Mouse (Mus musculus) frontal cortex, adult 2 months (tissue): ENCODE data around the gene Prmt2. TPM values are rescaled to one million over a fixed set of nuclear protein-coding genes. Genes with fewer than 3 reads are reported as not detected.
A peak's percentile ranks its signal among the peaks of the same experiment; 100 is the strongest.

Experiments
- DNase-seq, 2 experiments: peaks; one replicate each; pipeline ENCODE4 v3.0.0; 2022; ENCODE audit warnings: low spot score in 1 of 2; ENCODE audit errors: extremely low spot score in 1 of 2
- polyA plus RNA-seq: library from polyadenylated mRNA; depleted of rRNA; stranded (reverse); fragments of >200 nt; gene quantifications from 2 replicates; pipeline ENCODE4 v1.2.3, GENCODE M21; 2012; rRNA removed

Prmt2 gene
- polyA plus RNA-seq, result 91.5 and 98.4 TPM in 2 replicates

DNA sequence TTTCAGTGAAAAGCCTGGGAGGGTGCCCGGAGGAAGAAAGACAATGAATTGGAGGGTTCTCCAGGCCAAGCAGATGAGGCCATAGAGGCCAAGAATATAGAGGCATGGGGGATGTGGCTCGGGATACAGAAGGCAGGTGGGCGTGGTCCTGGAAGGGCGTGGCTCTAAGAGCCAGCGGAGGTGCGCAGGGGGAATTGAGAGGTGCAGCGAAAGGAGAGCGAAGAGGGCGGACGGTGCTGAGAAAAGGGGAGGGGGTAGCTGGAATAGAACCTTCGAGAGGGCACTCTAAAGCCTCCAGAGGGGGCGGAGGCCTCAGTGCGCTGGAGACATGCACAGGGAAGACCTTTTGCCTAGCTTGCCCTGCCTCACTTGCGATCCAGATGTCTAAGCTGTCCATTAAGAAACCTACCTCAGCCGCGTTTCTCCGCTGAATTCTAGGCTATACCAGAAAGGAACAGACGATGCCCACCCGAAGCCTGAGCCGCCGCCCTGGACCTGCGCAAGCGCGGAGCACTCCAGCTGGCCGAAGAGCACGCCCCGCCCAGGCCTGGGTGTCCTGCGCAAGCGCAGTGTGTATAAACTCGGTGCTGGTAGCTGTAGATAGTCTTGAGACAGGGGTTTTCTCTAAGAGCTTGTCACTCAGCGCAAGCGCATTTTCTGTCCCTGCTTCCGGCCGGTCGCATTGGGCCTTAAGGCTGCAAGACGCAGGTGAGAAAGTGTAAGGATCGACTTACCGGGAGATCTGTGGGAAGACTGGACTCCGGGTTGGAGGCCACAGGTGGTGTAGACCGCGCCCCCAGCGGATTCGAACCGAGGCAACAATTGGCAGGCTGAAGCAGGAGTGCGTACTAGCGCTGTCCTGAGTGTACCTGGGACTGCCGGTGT, at the start of gene Prmt2:
Prmt2 (minus strand) TSS at position 525 of the 885 bp plus-strand sequence.
- DNase-seq, result peak; percentile 69 to 90

DNA sequence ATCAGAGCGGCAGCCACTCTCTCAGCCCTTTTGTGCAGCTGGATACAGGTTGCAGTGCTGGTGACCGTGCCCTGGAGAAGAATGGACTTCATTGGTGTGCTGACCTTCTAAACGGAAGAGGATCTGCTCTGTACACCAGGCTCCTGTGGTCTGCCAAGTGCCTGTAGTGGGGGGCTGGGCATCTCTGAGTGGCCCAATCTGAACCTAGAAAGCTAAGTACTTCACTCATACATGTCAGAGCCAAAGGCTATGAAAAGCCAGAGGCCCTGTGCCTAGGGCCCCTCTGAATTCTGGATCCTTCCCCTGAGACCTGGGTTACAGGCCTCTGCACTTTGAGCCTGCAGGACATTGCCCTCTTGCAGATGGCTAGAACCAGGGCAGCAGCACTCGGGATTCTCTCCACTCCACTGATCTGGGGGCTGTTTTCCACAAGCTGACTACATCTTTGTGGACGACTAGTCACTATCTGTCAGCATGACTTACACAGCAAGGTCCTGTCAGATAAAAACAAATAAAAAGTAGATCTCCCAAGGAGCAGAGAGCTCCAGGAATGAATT, 41.0 kb upstream of the Prmt2 start:
- DNase-seq, result no peak

DNA sequence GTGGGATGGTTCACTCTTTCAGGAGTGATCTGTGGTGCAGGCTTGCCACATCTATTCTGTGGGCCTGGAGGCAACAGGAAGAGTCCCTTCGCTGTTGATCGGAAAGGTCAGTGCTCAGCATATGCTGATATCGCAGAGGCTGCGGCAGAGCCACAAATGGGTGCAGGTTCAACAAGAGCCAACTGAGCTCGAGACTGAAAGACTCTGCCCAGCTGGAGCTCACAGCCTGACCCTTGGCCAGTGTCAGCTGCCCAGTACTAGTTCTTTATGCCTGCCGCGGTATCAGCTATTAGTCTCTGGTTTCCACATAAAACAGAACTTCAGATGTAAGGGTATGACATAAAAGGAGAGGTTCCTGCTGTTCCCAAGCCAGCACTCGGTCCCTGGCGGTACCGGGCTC, 37.6 kb upstream of the Prmt2 start:
- no peak for DNase-seq

DNA sequence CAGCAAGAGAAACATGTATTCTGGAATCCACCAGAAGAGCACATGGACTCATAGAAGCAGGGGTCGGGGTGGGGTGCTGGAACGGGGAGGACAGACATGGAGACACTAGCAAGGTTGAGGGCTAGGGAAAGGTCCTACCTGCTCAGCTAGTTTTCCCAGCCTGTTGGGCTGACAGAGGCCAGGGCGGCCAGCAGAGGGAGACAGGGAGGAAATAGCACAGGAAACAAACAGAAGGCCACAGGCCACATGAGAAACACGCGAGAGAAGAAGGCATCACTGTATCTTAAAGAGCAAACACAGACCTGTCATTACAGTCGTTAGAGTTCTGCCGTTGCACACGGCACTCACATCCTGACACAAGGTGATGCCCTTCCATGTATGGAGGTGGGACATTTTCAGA, 33.6 kb upstream of the Prmt2 start:
- peak in 1 of 2 experiments; percentile 52 for DNase-seq

DNA sequence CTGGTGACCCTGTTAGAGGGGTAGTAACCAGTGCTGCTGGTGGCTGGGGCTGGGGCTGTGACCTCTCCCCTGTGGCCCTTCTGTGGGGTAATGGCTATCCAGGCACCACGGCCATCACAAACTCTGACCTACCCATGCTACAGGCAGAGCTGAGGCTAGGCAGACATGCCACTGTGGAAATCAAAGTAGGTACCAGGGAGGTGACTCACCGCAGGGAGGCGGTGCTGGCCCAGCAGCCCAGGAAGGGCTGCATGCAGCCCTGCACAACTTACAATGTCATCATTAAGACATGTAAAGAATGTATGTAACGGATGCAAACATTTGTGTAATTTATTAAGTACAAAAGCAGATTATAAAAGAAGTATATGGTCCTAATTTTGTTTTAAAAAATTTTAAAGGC, 24.8 kb upstream of the Prmt2 start:
- DNase-seq, result no peak

DNA sequence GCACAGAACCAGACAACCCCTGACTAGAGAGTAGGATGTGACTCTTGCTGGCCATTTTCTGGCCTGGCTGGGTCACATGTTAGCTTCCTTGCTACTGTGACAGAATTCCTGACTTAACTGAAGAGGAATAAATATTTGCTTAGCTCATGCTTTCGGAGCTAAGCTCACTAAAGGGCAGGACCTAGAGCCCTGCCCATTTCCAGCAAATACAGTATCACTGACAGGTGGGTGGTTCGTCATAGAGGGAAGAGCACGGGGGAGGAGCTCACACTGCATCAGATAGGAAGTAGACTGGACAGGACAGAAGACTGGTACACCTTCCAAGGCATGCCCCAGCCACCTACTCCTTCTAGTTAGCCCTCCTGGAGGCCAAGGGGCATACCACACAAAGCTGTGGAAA, 23.8 kb upstream of the Prmt2 start:
- no peak for DNase-seq

DNA sequence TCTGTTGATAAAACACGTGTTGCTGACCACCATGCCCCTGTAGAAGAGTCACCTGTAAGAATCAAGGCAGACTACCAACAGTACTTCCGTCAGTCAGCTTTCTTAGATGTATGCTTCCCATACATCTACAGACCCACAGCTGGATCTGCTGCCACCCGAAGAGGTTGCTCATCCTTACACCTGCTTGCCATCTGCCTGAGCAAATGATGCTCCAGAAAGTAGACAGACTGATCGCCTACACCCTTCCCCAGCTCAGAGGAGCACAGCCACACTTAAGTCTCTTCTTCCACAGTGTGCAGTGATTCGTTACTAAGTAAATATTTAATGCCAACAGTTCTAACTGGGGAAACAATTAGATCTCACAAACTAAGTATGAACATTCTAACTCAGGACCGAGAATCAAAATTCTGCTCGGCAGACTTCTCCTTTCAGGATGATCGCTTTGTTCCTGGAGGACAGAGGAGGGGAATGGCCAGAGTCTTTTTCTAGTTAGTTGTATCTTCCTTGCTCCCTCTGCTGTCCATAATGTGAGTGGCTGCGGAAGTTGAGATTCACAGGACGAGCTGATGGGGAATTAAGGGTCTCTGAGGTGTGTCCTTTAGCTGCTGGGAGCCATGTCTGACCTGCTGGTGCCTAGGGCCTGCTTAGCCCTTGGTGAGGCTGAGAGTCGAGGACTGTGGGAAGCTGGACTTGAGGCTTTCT, 22.8 kb upstream of the Prmt2 start:
- DNase-seq, result peak in 1 of 2 experiments; percentile 51

DNA sequence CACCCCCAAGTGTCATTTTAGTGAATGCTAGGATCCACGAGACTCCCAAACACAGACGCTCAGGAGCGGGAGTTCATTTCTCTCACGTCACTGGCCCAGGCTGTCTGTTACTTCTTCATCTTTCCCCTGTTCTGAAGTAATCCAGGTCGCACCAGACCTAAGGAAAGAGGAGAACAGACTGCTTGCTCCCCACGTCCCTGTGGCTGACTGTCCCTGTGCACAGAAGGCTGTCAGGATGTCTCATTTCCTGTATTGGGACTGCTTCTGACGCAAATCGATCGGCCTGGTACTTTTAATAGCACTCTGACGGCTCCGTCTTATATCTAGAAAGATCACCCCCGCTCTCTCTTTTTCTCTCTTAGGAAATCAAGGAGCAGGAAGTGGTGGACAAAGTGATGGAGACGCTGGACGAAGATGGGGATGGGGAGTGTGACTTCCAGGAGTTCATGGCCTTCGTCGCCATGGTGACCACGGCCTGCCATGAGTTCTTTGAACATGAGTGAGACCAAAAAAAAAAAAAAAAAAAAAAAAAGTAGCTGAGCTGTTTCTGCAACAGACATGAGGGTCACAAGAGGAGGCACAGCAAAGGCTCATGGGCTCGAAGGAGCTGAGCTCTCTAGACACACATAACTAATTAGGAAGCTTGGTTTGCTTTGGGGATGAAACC, 22.0 kb upstream of the Prmt2 start:
- no peak for DNase-seq

DNA sequence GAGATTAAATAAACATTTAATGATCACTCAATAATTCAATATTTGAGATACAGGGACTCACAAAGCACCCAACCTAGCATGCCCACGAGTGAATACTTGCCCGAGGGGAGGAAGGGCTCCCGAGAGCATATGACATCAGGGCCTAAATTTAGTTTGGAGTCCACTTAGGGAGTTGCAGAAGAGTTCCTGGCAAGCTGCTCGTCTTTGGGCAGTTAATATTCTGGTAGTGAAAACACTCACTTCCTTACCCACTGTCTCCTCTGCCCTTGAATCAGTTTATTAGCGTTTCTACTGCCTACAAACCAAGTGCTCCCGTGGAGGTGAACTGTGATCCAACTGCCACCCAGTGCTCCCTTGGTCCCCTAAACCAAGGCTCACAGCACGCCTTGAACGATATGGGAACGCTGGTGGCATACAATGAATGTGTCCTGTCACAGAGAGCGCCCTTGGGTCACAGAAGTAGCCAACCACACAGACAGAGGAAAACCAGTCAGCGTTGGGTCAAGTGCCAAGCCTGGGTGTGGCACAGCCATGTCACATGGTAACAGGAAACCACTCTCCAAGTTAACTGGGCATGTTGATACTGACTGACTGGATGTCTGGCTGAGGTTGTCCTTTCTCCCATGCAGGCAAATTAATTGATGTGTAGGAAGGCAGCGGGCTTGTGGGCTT, 20.2 kb upstream of the Prmt2 start:
- no peak for DNase-seq

DNA sequence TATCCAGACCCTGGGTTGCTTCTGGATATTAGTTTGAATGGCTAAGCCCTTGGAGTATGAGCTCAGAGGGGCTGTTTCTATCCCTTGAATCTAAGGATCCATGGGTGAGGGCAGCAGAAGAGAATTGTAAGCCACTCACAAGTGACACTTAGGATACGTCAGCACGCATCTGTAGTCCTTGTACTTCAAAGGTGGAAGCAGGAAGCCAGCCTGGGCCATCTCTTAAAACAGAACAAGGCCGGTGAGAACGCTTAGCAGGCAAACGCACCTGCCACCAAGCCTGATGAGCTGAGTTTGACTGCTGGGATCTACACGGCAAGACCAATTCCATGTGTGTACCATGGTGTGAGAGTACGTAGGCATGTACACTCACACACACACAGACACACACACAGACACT, 19.6 kb upstream of the Prmt2 start:
- DNase-seq, result no peak

DNA sequence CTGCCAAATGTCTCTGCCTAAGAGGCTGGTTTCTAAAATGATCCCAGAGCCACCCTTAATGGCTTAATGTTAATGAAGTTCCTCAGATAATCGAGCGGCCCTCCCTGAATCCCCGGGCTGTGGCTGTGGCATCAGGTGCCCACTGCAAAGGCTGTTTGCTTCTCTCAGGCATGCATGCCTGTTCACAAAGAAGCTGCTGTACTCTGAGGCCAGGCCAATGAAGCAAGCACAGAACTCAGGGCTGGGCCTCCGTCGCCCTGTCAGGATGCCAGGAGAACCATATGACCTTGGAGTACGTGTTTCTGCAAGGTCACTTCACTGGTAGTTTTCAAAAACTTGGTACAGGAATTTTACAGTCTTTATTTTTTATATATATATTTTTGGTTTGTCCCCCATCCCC, 18.0 kb upstream of the Prmt2 start:
- no peak for DNase-seq

DNA sequence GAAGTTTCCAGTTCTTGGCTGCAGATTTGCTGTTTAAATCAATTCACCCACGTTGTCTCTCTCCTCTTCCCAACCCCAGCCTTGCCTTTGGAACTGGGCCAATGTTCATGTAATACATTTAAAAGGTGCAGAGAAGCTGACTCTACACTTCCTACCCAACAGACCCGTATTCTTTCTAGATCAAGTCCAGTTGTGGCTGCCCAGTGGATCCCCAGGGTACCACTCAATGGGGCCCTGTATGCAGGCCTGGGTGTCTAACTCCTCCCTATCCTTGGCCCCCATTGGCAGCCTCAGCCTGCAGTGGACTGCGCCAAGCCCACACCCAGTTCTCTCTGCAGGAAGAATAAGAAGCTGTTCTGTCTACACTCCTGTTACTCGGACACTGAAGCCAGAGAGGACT, 15.9 kb upstream of the Prmt2 start, which contains the start of gene S100b:
S100b (plus strand) TSS at position 318 of the 400 bp plus-strand sequence.
- DNase-seq, result peak; percentile 55 to 78

DNA sequence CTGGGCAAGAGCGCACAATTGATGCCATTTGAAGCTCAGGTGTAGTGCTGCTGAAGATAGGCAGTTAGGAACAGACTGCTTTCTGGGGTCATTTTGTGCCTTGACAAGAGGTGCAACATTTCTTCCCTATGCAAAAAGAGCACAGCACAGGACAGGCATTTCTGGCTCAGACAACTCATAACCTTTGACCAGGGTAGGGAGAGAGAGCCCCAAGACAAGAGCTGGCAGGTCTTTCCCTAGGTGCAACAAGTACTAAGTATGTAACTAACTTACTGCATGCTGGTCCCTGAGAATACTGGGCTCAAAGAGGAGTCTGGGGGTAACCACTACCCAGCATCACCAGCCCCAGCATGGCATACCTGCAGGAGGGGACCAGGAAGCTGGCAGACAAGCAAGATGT, 15.4 kb upstream of the Prmt2 start:
- DNase-seq, result no peak

DNA sequence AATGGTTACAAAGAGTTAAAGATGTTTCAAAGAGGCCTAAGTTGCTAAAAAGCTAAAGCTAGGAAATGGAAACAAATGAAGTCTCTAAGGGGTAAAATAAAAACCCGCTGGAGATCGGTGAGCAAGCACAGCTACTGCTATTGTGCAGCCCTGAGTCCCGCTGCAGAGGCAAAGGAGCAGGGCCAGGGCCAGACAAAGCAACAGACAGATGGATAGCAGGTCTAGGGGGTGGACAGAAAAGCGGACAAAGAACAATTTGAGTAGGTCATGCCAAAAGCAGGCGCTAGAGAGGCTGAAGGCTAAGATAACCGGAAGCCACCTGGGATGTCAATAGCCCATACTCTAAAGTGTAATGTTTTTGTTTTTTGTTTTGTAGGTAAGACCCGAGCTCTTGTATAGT, 13.2 kb upstream of the Prmt2 start:
- no peak for DNase-seq

DNA sequence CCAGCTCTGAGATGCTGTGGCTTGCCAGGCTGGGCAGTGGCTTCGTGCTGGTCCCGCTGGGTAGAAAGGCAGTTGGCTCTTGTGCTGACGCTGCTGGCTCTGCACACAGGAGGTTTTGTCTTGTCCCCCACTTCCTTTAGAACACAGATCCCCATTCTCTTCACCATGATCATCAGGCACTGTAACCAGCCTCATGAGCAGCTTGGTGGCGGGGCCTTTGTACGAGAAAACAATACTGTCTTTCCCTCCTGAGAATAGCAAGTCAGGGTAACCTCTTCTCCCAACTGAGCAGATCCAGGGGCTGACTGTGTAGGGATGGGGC, 10.9 kb upstream of the Prmt2 start:
- no peak for DNase-seq

DNA sequence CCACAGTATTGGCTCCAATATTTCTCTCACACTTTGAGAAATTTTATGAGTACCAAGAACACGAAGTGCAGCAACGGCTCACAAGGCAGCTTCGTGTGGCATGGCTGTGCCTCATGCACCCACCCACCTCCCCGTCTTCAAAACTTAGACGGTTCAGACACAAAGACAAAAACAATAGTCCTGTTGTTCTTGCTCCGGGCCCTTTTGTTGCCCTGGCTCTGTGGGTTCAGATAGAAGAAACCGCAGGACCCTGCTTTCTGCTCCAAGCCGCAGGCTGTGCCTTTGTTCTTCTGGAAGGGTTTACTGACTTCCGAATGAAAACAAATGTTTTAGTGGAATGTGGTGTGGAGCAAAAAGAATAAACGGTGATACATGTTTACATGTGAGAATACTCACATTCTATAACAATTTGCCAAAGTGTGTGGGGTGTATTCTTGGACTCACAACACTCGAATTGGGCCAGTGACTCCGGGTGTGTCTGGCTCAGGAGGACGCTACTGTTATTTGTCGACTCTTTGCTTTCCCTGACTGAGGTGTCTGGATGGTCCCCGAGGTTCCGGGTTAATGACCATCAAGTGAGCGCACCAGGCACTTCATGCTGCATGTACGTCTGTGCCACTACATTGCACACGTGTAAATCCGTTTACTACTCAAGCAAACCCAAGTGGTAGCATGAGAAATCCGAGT, 10.4 kb upstream of the Prmt2 start:
- DNase-seq, result no peak

DNA sequence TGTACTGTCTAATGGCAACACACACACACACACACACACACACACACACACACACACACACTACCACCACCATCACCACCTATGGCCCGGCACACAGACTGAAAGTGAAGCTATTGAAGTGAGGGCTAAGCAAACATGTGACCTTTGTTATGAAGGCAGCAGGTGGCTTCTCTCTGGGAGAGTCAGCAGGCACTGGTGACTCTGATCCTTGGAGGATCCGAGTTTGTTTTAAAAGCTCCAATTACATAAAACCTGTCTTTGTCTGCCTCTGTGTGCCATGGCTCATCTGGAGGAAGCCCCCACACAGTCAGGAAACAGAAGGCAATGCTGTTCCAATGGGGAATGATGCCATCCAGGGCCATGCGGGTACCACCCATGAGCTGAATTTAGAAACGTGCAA, 8.9 kb upstream of the Prmt2 start:
- no peak for DNase-seq

DNA sequence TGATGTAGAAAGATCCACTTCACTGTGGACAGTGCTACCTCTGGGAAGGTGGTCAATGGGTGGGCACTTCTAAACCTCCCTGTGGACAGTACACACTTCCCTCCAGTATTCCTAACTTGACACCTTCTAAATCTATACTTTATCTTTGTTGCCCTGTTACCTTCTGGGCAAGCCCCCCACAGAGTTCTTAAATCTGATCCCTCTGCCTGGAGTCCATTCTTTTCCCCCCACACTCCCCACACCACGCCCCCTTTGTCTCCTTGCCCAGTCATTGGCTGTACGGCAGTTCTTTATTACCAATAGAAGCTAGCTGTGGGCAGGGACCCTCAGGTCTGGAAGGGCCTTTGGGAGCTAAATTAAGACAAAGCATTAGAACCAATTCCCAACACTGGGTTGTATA, 7.4 kb upstream of the Prmt2 start:
- no peak for DNase-seq

DNA sequence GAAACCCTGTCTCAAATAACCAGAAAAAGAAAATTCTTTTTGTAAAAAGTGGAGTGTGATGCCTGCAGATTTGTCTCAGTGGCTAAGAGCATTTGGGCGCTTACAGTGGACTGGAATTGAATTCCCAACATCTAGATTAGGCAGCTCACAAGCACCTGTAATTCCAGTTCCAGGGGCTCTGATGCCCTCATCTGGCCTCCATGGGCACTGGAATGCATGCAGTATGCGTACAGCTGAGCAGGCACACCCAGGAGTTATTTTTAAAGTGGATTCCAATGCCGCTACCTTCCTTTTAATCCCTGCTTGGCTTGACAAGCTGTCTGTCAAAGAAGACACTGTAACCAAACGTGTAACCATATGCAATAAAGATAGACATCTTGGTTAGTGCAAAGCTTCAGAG, 1.7 kb upstream of the Prmt2 start:
- no peak for DNase-seq

DNA sequence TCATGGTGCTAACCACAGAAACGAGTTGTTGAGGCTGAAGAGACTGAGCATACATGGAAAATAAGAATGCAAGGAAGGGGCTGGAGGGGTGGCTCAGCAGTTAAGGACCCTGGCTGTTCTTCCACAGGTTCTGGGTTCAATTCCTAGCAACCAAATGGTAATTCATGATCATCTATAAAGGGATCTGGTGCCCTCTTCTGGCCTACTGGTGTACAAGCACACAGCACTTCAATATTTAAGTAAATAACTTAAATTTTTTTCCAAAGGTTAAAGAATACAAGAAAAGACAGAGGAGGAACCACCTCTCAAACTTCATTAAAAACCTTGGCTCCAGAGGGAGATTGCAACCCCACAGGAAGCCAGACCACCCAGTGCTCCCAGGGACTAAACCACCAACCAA, 8.0 kb downstream of the Prmt2 start:
- DNase-seq, result no peak
